Mouse (Mus musculus) thymus, adult 2 months (tissue): ENCODE data around the gene Lmo2. TPM values are rescaled to one million over a fixed set of nuclear protein-coding genes. Genes with fewer than 3 reads are reported as not detected.

ENCODE experiments used
- DNase-seq: peaks from one replicate; pipeline ENCODE4 v3.0.0; 2021
- H3K27ac ChIP-seq: fragments of 200-500 bp; 2 replicates; pipeline ENCODE4 v1.5.1; 2012; ENCODE audit warnings: low read length, control low read depth; ENCODE audit not compliant: control insufficient read depth, insufficient read depth
- H3K27me3 ChIP-seq: fragments of 200-500 bp; 2 replicates; pipeline ENCODE4 v1.6.1; 2012; ENCODE audit warnings: mild to moderate bottlenecking, low read length, moderate library complexity, mixed read lengths; ENCODE audit not compliant: control insufficient read depth, insufficient read depth
- H3K36me3 ChIP-seq: fragments of 200-500 bp; 2 replicates; pipeline ENCODE4 v1.6.1; 2012; ENCODE audit warnings: mild to moderate bottlenecking, low read length, moderate library complexity; ENCODE audit not compliant: control insufficient read depth, insufficient read depth
- H3K4me1 ChIP-seq: fragments of 200-500 bp; replicated peaks from 2 replicates; pipeline ENCODE4 v1.6.1; 2012; ENCODE audit warnings: low read length; ENCODE audit not compliant: control insufficient read depth, insufficient read depth
- H3K4me3 ChIP-seq: fragments of 200-500 bp; 2 replicates; pipeline ENCODE4 v1.5.1; 2012; ENCODE audit warnings: mild to moderate bottlenecking, low read length, control low read depth, moderate library complexity; ENCODE audit not compliant: control insufficient read depth, insufficient read depth
- CTCF ChIP-seq: fragments of 200-500 bp; IDR thresholded peaks from 2 replicates; pipeline ENCODE4 v1.5.1; 2012; ENCODE audit warnings: mild to moderate bottlenecking, control low read depth, low read length, moderate library complexity, borderline replicate concordance; ENCODE audit not compliant: control insufficient read depth, poor library complexity, insufficient read depth; ENCODE audit errors: extremely low read depth
- POLR2A ChIP-seq: fragments of 200-500 bp; IDR thresholded peaks from 2 replicates; pipeline ENCODE4 v1.6.1; 2012; ENCODE audit warnings: mild to moderate bottlenecking, low read length, control low read depth, moderate library complexity; ENCODE audit not compliant: control insufficient read depth, poor library complexity, insufficient read depth; ENCODE audit errors: extremely low read depth
- WGBS: fragments of 180-500 bp; shearing (Covaris S2); methylation state at CpG from one replicate; pipeline ENCODE4 v1.1.7; 2018; 5-methylcytosine and 5-hydroxymethylcytosine counted together
- polyA plus RNA-seq: library from polyadenylated mRNA; depleted of rRNA; stranded (reverse); fragments of >200 nt; gene quantifications from 2 replicates; pipeline ENCODE4 v1.2.3, GENCODE M21; 2012

Gene Lmo2
- polyA plus RNA-seq, 1 experiment = 9.6 TPM

DNA sequence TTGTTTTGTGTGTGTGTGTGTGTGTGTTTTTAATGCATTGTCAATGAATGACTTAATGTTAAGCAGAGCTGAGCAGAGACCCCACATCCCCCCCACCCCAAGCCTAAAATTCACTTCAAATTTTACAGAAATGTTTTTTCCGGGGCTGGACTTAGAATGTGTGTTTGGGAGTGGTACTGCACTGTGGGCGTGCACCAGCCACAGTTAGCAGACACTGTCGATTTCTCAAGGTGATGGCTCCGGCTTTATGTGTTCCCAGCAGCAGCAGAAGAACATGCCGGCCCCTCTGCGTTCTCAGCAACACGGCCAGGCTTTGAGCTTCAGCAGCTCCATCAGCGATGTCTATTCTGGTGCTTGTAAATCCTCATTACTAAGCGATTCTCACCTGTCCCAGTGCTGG, 25.3 kb upstream of the Lmo2 start:
- H3K4me1 ChIP-seq = no peaks in the 10 kb centered on the region
- no peak overlapping the region for H3K4me3 ChIP-seq
- no peak for DNase-seq
- H3K27me3 ChIP-seq = no peaks in the 10 kb centered on the region
- H3K36me3 ChIP-seq = no peaks in the 10 kb centered on the region
- TF ChIP-seq CTCF (no peak), POLR2A (no peak)
- no peak overlapping the region for H3K27ac ChIP-seq
- WGBS = 37% methylated on average over 9 of the region's 9 CpGs

DNA sequence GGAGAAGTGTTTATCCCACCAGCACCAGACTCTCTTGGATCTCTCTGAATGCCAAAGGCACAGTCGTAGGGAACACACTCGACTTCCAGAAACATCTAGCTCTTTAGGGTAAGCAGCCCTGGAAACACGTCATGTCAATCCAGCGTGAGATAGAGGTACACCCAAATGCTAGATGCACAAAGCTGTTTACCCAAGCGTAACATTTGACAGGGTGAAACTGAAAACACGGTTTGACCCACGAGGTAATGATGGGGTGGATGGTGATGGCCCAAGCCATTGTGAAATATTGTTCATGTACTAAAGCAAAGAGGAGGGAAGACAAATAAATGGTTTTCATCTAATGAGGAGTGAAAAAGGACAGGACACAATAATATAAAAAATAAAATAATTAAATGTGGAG, 23.5 kb upstream of the Lmo2 start:
- no peak for TF ChIP-seq POLR2A
- TF ChIP-seq CTCF = no peak
- Histone ChIP-seq H3K4me1 (no peaks in the 10 kb centered on the region), H3K4me3 (no peak overlapping the region), H3K27ac (no peak overlapping the region), H3K36me3 (no peaks in the 10 kb centered on the region), H3K27me3 (no peaks in the 10 kb centered on the region)
- no peak for DNase-seq
- WGBS = 52% methylated on average over 7 of the region's 7 CpGs

DNA sequence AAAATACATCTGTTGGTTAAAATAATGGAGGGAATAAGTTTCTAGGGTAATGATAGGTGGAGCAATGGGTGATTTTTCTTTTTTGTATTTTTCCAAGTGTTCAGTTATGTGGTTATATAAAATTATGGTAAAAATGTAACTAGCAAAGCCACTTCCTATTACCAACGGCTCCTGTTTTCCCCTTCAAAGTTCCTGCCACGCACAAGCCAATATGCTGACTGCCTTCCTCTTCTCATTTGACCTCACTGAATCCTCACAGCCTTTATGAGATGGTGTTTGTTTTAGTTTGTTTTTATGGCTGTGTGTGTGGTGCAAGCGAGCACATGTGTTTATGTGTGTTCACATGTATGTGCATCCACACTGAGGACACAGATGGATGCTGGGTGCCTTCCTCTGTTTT, 23.1 kb upstream of the Lmo2 start:
- no peak for TF ChIP-seq POLR2A
- no peak for TF ChIP-seq CTCF
- no peaks in the 10 kb centered on the region for H3K27me3 ChIP-seq
- H3K36me3 ChIP-seq = no peaks in the 10 kb centered on the region
- no peak overlapping the region for H3K4me3 ChIP-seq
- no peak overlapping the region for H3K27ac ChIP-seq
- no peaks in the 10 kb centered on the region for H3K4me1 ChIP-seq
- WGBS = 15% methylated on average over 3 of the region's 3 CpGs
- no peak for DNase-seq

DNA sequence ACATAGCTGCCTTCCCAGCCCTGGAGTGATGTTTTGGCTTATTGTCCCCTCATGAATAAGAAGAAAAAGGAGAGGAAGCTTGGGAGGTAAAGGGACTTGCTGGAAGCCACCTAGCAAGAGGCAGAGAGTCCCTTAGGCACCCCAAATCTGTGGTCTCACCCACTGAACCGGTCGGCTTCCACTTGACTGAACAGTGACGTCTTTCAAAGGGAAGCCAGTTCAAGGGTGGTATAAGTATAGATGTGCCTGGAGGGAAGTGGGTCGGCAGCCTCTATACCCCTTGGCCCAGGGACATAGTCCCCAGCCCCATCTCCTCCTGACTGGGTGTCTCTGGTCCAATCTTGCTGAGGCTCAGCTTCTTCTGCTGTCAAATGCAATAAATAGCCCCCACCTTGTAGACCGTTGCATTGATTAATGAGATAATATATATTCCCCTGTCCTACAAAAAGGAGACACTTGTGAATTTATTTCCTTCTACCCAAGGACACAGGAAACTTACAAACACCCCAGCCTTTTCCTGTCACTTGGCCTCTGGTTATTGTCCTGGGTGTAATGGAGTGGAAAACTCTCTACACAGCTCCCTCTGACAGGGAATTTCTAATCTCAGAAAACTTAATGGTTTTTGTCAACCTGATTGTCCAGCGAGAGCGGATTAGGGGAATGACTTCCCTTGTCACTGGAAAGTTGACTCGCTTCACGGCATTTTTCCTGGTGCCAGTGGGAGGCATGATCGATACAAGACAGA, 21.9 kb upstream of the Lmo2 start:
- Histone ChIP-seq H3K27ac (no peak overlapping the region), H3K27me3 (no peaks in the 10 kb centered on the region), H3K4me1 (no peaks in the 10 kb centered on the region), H3K4me3 (no peak overlapping the region), H3K36me3 (no peaks in the 10 kb centered on the region)
- WGBS = 64% methylated on average over 10 of the region's 10 CpGs
- no peak for TF ChIP-seq CTCF
- no peak for TF ChIP-seq POLR2A
- no peak for DNase-seq

DNA sequence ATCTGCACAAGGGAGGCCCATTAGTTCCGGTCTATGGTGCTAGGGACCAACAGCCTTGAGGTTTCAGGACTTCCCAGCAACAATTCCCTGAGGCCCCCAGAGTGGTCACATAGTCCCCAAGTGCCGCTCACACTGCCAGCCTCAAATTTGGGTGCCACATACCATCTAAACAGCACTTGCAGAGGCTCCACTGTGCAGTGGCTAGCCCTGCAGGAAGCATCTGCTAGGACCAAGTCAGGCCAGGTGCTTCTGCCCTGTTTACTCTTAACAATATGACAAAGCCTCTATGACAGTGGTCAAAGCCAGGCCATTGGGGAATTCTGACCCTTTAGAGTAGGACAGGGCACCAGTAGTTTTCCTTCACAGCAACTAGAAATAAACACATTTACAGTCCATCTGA, 21.1 kb upstream of the Lmo2 start:
- TF ChIP-seq POLR2A (no peak), CTCF (no peak)
- no peak for DNase-seq
- no peak overlapping the region for H3K4me3 ChIP-seq
- H3K36me3 ChIP-seq = no peaks in the 10 kb centered on the region
- no peaks in the 10 kb centered on the region for H3K27me3 ChIP-seq
- no peak overlapping the region for H3K27ac ChIP-seq
- WGBS = 91% methylated on average over 2 of the region's 2 CpGs
- peaks cover 3% of the 10 kb centered on the region; the same call in 1 of the 2 replicates for H3K4me1 ChIP-seq

DNA sequence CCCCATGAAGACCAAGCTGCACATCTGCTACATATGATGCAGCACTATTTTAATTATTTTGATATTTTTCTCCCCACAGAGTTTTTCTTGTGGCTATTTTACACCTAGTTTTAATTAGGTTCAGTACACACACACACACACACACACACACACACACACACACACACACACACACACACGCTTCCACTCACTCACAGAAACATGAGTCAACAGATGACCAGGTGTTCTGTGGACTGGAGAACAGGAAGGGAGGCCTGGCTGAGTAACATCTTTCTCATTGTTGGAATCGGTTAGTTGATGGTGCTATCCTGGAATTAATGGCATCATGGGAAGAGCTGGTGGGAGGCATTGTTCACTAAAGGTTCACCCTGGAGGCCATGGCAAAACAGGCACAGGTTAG, 20.1 kb upstream of the Lmo2 start:
- TF ChIP-seq POLR2A = no peak
- TF ChIP-seq CTCF = no peak
- WGBS = 87% methylated on average over 2 of the region's 2 CpGs
- no peak overlapping the region for H3K27ac ChIP-seq
- DNase-seq = no peak
- peaks cover 3% of the 10 kb centered on the region; the same call in 1 of the 2 replicates for H3K4me1 ChIP-seq
- no peak overlapping the region for H3K4me3 ChIP-seq
- H3K36me3 ChIP-seq = no peaks in the 10 kb centered on the region
- H3K27me3 ChIP-seq = no peaks in the 10 kb centered on the region

DNA sequence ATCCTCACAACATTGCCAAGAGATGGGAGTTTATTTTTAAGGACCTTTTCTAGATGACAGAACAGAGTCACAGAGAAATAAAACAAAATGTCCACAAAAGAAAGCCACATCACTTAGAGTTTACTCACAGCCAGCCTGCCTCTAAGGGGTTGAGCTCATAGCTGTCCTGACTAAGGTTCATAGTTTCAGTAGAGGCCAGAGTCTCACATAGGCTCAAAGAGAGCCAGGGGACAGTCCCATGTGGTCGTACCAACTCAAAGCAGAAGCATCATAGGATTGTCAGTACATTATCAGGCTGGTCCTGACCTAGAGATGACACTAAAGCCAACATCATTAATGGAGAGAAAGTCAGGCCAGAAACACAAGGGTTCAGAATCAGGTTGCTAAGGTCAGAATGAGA, 19.2 kb upstream of the Lmo2 start:
- Histone ChIP-seq H3K27me3 (no peaks in the 10 kb centered on the region), H3K27ac (no peak overlapping the region), H3K4me1 (peaks cover 3% of the 10 kb centered on the region; the same call in 1 of the 2 replicates), H3K4me3 (no peak overlapping the region), H3K36me3 (no peaks in the 10 kb centered on the region)
- WGBS = 85% methylated on average over 1 of the region's 1 CpGs
- TF ChIP-seq CTCF = no peak
- TF ChIP-seq POLR2A = no peak
- no peak for DNase-seq

DNA sequence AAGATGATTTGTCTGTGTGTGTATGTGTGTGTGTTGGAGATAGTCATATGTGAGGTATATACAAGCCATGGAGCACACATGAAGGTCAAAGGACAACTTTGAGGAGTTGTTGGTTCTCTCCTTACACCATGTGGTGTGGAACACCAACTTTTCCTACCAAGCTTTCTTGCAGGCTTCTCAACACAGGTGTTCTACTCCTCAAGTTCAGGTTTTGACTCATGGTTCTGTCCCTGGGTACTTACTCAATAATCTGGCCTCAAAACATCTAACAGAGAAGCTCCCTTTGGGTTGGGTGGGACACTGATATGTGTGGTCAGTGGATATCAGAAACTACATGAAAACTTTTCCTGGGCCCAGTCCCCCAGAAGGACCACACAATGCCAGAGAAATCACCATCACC, 18.8 kb upstream of the Lmo2 start:
- H3K27ac ChIP-seq = no peak overlapping the region
- DNase-seq = no peak
- H3K27me3 ChIP-seq = no peaks in the 10 kb centered on the region
- H3K4me3 ChIP-seq = no peak overlapping the region
- H3K4me1 ChIP-seq = peaks cover 3% of the 10 kb centered on the region; the same call in 1 of the 2 replicates
- no peak for TF ChIP-seq POLR2A
- no peak for TF ChIP-seq CTCF
- H3K36me3 ChIP-seq = no peaks in the 10 kb centered on the region
